Mouse (Mus musculus): ENCODE data around the gene Rev3l. TPM values are rescaled to one million over a fixed set of nuclear protein-coding genes. Genes with fewer than 3 reads are reported as not detected.
"Not testable (repeated sequence)": the region's sequence is repeated elsewhere in the genome, so short reads cannot be mapped to it uniquely, and the experiment has no call there.

Rev3l gene
- polyA plus RNA-seq, 1 experiment from 2014 or later: 4.6 TPM

DNA sequence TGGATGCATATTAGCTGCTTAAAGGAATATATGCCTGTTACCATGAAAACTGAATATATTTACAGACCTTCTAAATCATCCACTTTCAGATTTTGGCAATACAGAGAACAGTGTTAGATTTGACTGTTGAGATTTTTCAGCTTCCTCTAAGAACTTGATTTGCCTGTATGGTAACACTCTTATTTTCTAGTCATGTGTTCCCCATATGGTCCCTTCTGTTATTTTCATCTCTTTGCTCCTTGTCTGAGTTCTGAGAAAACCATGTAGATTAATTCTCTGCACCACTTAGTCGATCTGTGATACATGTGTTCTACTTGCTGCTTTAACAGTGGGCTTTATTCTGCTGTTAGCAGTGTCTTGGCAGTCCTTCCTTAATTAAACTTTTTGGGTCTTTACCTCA is 110.7 kb downstream of the Rev3l start:
- peaks cover 46% of the 10 kb centered on the region for H3K36me3 ChIP-seq
- 76% methylated on average over 1 of the region's 1 CpGs for WGBS (ENCODE audit: insufficient replicate concordance)
- H3K27ac ChIP-seq: no peak overlapping the region
- no peak overlapping the region for H3K9ac ChIP-seq
- no peaks in the 10 kb centered on the region for H3K4me1 ChIP-seq
- H3K4me3 ChIP-seq: no peak overlapping the region
- no peak overlapping the region for H3K4me2 ChIP-seq
- H3K27me3 ChIP-seq (replicated peaks): no peaks in the 10 kb centered on the region
- no peaks in the 10 kb centered on the region for H3K9me3 ChIP-seq (replicated peaks)
- ATAC-seq: no peak

DNA sequence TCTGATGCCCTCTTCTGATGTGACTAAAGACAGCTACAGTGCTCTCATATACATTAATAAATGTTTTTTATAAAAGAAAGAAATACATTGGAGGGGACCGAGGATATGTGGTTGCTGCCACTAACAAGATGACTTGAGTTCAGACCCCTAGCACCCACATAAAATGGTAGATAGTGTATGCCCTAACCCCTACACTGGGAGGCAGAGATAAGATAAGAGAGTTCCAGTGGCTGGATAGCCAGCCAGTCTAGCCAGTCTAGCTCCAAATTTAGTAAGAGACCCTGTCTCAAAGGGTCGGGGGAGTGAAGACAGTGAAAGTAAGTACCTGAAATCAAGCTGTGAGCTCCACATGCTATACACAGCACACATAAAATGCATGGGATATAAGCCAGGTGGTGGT is 133.6 kb downstream of the Rev3l start:
- H3K4me1 ChIP-seq: peaks cover 7% of the 10 kb centered on the region
- ATAC-seq: 0 out of 2 replicates have a peak, but pooled peaks have one; percentile 46
- H3K27ac ChIP-seq: no peak overlapping the region
- H3K36me3 ChIP-seq: peaks cover 61% of the 10 kb centered on the region
- no peaks in the 10 kb centered on the region for H3K27me3 ChIP-seq (replicated peaks)
- no peak overlapping the region for H3K9ac ChIP-seq
- H3K4me3 ChIP-seq: no peak overlapping the region
- no peak overlapping the region for H3K4me2 ChIP-seq
- no peaks in the 10 kb centered on the region for H3K9me3 ChIP-seq (replicated peaks)
- 21% methylated on average over 2 of the region's 2 CpGs for WGBS (ENCODE audit: insufficient replicate concordance)

DNA sequence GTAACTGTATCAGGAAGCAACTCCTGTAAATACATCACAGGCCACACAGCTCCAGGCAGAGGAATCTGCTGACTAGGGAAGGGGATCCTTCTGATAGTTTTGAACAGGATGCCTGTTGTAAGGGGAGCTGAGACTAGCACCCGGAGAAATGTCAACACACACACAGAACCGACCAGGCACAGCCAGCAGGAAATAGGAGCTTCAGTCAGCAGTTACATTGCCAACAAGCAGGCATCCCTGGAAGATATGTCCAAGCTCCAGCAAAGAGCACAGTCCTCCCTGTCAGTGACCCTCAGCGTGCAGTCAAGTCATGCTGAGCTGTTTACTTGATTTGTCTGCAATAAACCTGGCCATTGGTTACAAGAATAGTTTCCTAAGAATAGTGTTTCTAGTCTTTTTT is 156.7 kb downstream of the Rev3l start:
- 50% methylated on average over 3 of the region's 3 CpGs for WGBS (ENCODE audit: insufficient replicate concordance)
- no peak for ATAC-seq

DNA sequence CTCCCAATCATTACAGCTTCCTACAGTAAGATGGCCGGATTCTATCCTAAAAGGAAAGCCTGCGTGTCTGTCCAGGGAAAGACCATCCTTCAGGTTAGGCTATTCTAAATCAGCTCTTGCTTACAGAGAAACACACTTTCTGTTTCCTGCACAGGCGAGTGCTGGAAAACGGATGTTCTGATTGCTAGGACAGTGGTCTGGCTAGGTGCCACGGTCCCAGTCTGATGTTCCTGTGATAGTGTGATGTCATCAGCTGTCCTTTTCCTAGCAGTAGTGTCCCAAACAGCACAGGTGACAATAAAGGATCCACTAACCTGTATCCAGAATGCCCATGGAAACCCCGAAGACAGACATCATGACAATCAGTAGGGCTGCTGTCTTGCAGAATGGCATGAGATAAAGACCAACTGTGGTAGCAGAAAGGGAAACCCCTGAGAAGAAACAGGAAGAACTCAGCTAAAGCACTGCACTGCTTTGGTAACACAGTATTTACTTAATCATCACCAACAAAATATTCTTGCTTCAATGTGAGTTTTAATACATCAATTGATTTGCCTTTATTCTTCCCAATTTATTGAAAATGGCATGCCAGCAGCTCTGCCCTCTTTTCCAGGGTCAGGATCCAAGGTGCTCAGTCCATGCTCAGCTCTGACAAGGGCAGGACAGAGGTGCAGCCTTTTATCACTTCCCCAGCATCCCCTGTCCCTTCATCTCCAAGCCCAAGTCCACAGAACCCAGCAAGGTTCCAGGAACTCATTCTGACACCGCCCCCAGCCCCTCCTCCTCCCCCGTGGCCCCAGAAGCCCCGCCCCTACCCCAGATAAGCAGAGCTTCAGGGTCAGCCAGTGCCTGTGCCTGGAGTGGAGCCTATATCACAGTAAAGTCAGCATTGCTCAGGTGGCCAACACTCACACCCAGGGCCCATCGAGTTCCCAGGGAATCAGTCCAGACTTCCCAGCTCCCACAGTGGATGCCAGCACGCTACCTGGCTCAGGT is 162.1 kb downstream of the Rev3l start:
- no peaks in the 10 kb centered on the region for H3K27me3 ChIP-seq (replicated peaks)
- peak overlapping the region; percentile 53 for H3K27ac ChIP-seq
- no peaks in the 10 kb centered on the region; the same call in 1 of the 2 replicates for H3K36me3 ChIP-seq
- H3K4me2 ChIP-seq: peak overlapping the region; percentile 36
- no peaks in the 10 kb centered on the region for H3K9me3 ChIP-seq (replicated peaks)
- no peak overlapping the region for H3K4me3 ChIP-seq
- no peak overlapping the region for H3K9ac ChIP-seq
- 46% methylated on average over 11 of the region's 11 CpGs for WGBS (ENCODE audit: insufficient replicate concordance)
- peaks cover 39% of the 10 kb centered on the region for H3K4me1 ChIP-seq
- ATAC-seq: peak; percentile 81

More for the DNA sequence above, 156.7 kb downstream of the Rev3l start:
- H3K36me3 ChIP-seq: no peaks in the 10 kb centered on the region; the same call in 1 of the 2 replicates
- no peak overlapping the region for H3K4me2 ChIP-seq
- H3K9ac ChIP-seq: no peak overlapping the region
- no peak overlapping the region for H3K4me3 ChIP-seq
- H3K27me3 ChIP-seq (replicated peaks): no peaks in the 10 kb centered on the region
- peaks cover 6% of the 10 kb centered on the region for H3K4me1 ChIP-seq
- H3K9me3 ChIP-seq (replicated peaks): no peaks in the 10 kb centered on the region
- H3K27ac ChIP-seq: no peak overlapping the region

DNA sequence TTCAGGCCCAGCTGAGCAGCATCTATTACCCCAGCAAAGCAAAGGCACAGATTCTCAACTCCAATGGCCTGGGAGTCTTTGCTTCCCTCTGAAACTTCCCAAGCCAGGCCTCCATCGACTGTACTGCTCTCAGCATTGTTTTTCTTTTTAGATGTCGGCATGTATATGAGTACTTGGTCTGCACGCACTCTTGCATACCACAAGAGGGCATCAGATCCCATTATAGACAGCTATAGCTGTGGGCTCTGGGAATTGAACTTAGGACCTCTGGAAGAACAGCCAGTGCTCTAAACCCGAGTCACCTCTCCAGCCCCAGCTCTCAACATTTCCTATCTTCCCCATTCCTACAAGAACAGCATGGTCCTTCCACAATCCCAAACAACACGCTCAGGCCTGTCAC is 164.6 kb downstream of the Rev3l start:
- no peaks in the 10 kb centered on the region for H3K27me3 ChIP-seq (replicated peaks)
- no peak for ATAC-seq
- WGBS (ENCODE audit: insufficient replicate concordance): 68% methylated on average over 5 of the region's 5 CpGs
- H3K4me3 ChIP-seq: no peak overlapping the region
- H3K9ac ChIP-seq: no peak overlapping the region
- H3K4me1 ChIP-seq: peaks cover 47% of the 10 kb centered on the region
- H3K9me3 ChIP-seq (replicated peaks): no peaks in the 10 kb centered on the region
- no peaks in the 10 kb centered on the region for H3K36me3 ChIP-seq
- no peak overlapping the region for H3K27ac ChIP-seq
- no peak overlapping the region for H3K4me2 ChIP-seq

DNA sequence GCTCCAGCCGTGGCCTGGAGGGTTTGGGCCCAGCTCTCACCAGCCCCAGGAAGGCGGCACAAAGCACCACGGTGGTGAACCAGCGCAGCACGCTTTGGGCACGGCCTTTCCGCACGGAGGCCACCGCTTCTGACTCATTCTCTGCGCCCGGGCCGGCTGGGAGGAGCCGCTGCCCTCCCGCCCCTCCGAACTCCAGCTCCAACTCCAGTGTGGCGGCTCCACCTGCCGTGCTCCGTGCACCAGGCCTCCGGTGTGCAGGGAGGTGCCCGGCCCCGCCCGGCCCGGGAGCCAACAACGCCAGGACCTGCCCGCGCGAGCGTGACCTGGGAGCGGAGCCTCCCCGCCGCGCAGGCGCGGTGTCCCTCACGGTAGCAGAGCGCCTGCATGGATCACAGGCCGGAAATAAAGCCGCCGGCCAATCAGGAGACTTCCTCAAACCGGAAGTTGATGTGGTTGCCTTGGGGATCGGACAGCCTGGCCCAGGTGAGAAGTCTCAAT is 167.0 kb downstream of the Rev3l start, which contains the start of gene Mfsd4b4:
Gene Mfsd4b4, minus strand, starts transcription at position 365 of the 498 bp plus-strand sequence.
- Histone ChIP-seq H3K4me1 (peaks cover 38% of the 10 kb centered on the region), H3K36me3 (no peaks in the 10 kb centered on the region), H3K27ac (peak within 1 kb of the TSS; percentile 80), H3K27me3 (replicated peaks) (no peaks in the 10 kb centered on the region), H3K9ac (peak within 1 kb of the TSS; percentile 83), H3K4me2 (peak within 1 kb of the TSS; percentile 90), H3K4me3 (peak within 1 kb of the TSS; percentile 71), H3K9me3 (replicated peaks) (no peaks in the 10 kb centered on the region)
- ATAC-seq: peak; percentile 93
- WGBS (ENCODE audit: insufficient replicate concordance): under 1% methylated on average over 41 of the region's 41 CpGs

DNA sequence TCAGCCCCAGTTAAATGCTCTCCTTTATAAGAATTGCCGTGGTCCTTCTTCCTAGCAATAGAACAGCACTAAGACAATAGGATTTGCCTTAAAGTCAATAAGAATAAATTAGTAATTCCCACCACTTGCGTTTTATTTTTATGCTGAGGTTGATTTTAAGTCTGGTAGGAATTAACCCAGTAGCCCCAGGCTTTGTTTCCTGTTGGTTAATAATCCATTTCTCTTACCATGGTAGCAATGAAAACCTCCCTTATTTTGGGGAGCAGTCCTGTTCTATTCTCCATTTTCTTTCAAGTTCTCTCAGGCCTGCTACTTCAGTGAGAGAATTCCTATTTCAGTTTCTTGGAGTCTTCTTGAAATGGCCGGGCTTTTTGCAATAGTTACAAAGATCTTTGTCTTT is 172.3 kb downstream of the Rev3l start:
- WGBS (ENCODE audit: insufficient replicate concordance): 55% methylated on average over 3 of the region's 3 CpGs
- no peak overlapping the region for H3K9ac ChIP-seq
- no peaks in the 10 kb centered on the region for H3K9me3 ChIP-seq (replicated peaks)
- peaks cover 6% of the 10 kb centered on the region; the same call in 1 of the 2 replicates for H3K4me1 ChIP-seq
- H3K4me2 ChIP-seq: no peak overlapping the region
- no peaks in the 10 kb centered on the region for H3K36me3 ChIP-seq
- ATAC-seq: no peak
- H3K4me3 ChIP-seq: no peak overlapping the region
- H3K27ac ChIP-seq: no peak overlapping the region
- H3K27me3 ChIP-seq (replicated peaks): no peaks in the 10 kb centered on the region; the same call in 1 of the 2 replicates

DNA sequence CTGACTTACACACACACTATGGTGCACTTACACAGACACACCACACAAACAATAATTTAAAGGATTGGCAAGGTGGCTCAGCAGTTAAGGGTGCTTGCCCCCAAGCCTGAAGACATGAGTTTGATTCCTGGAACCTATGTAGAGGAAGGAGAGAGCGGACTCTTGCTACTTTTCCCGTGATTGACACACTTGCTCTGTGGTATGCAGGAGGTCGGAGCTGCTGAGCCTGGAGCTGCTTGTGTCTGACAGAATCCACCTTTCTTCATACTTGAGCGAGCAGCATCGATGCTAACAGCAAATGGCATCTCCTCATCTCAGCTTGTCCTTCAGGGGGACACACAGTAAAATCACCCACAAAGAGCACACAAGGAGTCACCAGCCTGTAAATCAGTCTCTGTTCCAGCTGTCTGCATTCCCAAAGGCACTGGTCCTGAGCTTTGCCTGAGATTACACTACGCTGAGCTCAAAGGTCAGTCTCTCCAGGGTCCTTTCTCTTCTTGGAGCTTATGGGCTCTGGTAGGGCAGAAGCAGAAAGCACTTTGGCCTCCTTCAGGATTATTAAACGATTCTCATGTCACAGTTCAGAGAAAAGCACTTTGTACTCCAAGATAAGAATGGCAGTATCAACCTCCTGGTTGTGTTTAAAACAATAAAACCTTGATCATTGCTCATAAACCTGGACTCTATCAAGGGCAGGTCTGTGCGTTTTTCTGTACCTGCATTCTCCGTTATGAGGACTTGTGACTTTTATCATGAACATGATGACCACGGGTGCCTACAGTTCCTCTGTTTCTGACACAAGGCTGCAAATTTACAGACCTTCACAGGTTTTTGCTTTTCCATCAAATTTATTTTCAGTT is 175.1 kb downstream of the Rev3l start:
- Histone ChIP-seq H3K36me3 (no peaks in the 10 kb centered on the region), H3K27ac (no peak overlapping the region), H3K4me3 (no peak overlapping the region), H3K27me3 (replicated peaks) (no peaks in the 10 kb centered on the region; the same call in 1 of the 2 replicates), H3K4me1 (no peaks in the 10 kb centered on the region), H3K4me2 (no peak overlapping the region), H3K9me3 (replicated peaks) (no peaks in the 10 kb centered on the region), H3K9ac (no peak overlapping the region)
- 68% methylated on average over 10 of the region's 10 CpGs for WGBS (ENCODE audit: insufficient replicate concordance)
- no peak for ATAC-seq

DNA sequence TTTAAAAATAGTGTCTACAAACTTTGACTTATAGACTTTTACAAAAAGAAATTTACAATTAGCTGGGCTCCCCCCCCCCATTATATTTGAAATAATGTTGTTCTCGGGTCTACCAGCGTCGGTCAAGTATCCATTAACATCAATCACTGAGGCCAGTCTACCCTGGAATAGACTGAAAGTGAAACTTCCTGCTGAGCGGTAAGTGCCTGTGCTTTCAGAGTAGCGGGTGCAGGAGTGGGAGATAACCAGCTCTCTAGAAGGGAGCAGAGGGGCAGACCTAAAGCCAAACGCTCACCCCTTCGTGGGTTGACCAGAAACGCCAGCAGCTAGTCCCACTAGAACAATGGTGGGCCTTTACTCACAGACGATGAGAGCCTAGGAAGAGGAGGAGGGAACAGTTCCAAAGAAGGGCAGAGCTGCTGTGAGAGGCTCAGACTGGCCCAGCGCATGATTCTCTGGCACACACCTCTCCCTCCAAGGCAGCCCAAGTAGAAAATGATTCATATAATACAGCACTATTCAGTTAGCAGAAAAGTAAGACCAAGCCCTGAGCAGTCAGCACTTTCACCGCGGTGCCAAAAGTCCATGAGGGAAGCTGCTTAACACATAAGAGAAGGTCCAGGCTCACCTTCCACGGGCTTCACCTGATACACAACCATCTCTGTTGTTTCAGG is 177.0 kb downstream of the Rev3l start:
- Histone ChIP-seq H3K4me1 (no peaks in the 10 kb centered on the region), H3K4me3 (no peak overlapping the region), H3K9ac (no peak overlapping the region), H3K27me3 (replicated peaks) (no peaks in the 10 kb centered on the region; the same call in 1 of the 2 replicates), H3K4me2 (no peak overlapping the region), H3K9me3 (replicated peaks) (no peaks in the 10 kb centered on the region), H3K36me3 (no peaks in the 10 kb centered on the region), H3K27ac (no peak overlapping the region)
- ATAC-seq: no peak
- WGBS (ENCODE audit: insufficient replicate concordance): 54% methylated on average over 13 of the region's 13 CpGs

DNA sequence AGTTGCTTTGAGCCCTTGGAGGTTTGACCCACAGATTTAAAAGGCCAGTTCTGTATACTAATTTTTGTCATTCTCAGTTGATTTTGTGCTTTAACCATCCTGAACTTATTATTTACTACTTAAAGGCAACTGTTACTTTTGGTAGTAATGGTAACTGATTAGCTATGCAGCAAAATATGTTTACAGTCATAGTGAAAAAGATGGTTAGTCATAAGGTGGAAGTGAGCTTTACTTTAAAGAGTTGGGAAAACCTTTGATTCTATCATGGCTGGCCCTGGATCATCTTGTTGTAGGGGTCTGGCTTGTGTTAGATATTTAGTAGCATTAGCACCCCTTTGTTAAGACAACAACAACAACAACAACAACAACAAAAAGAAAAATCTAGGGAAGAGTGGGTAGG is 180.7 kb downstream of the Rev3l start:
- ATAC-seq: no peak
- Histone ChIP-seq H3K9ac (no peak overlapping the region), H3K36me3 (no peaks in the 10 kb centered on the region), H3K4me2 (no peak overlapping the region), H3K27ac (no peak overlapping the region), H3K27me3 (replicated peaks) (no peaks in the 10 kb centered on the region; the same call in 1 of the 2 replicates), H3K4me1 (no peaks in the 10 kb centered on the region), H3K9me3 (replicated peaks) (no peaks in the 10 kb centered on the region), H3K4me3 (no peak overlapping the region)

DNA sequence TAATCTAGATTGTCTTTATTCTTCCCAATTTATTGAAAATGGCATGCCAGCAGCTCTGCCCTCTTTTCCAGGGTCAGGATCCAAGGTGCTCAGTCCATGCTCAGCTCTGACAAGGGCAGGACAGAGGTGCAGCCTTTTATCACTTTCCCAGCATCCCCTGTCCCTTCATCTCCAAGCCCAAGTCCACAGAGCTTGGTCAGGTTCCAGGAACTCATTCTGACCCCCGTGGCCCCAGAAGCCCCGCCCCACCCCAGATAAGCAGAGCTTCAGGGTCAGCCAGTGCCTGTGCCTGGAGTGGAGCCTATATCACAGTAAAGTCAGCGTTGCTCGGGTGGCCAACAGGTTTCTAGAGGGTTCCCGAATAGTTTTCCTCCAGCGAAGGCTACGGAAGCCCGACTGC is 192.6 kb downstream of the Rev3l start:
- not testable (repeated sequence) for H3K27ac ChIP-seq; H3K4me1 ChIP-seq; H3K9me3 ChIP-seq (replicated peaks); H3K9ac ChIP-seq; H3K4me2 ChIP-seq; H3K4me3 ChIP-seq; H3K36me3 ChIP-seq
- 45% methylated on average over 8 of the region's 8 CpGs for WGBS (ENCODE audit: insufficient replicate concordance)
- ATAC-seq: peak; percentile 76
- H3K27me3 ChIP-seq (replicated peaks): peaks cover 46% of the 10 kb centered on the region

Data from liver, embryonic 12.5 days (tissue).